Mouse (Mus musculus): Measurements from ENCODE around the gene Oosp1. TPM values are rescaled to one million over a fixed set of nuclear protein-coding genes. Genes with fewer than 3 reads are reported as not detected.

Gene Oosp1
- polyA plus RNA-seq, 1 experiment = not detected

DNA sequence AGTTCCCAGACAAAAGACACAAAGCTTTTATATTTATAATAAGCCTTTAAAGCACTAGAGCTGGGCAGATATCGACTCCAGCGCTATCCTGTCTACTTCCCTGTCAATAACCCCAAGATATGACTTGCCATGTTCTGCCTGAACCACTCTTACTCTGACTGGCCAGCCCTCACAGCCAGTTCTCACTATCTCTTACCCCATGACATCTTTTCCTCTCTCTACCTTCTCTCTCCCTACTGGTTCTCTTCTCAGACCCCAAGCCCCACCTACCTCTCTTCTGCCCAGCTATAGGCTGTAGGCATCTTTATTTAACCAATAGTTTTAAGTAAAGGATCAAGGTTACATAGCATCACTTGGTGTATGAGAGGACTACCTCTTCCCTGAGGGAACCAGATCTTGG lies 56.6 kb downstream of the Oosp1 start:
- Histone ChIP-seq H3K4me1 (ENCODE audit: control insufficient read depth, insufficient read depth, low read length) (no peaks in the 10 kb centered on the region), H3K4me3 (replicated peaks; ENCODE audit: extremely low read depth, low read depth, low read length) (no peak overlapping the region)
- 59% methylated on average over 2 of the region's 2 CpGs for WGBS
- TF ChIP-seq CTCF (IDR thresholded peaks at IDR 0.05; ENCODE audit: insufficient read depth, low read length) = no peak
- TF ChIP-seq POLR2A (IDR thresholded peaks at IDR 0.05; ENCODE audit: borderline replicate concordance, extremely low read depth, low read depth, low read length) = no peak
- DNase-seq = no peak

DNA sequence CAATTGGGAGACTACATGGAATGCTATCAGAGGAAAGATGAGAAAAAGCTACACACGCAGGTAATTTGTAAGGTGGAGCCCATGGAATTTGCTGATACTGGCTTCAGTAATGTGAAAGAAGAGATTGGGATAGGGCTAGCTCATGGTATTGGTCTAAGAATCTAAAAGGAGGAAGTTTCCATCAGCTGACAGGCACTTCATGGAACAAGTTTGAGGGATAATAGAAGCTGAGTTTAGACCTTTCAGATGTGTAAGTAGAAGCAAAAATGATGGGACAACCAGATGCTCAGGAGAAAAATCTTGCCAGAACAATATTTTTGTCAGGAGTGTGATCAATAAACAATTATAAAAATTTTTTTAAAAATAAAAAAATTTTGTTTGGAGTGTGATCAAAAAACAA lies 57.2 kb downstream of the Oosp1 start:
- DNase-seq = no peak
- no peak for TF ChIP-seq POLR2A (IDR thresholded peaks at IDR 0.05; ENCODE audit: borderline replicate concordance, extremely low read depth, low read depth, low read length)
- TF ChIP-seq CTCF (IDR thresholded peaks at IDR 0.05; ENCODE audit: insufficient read depth, low read length) = no peak
- Histone ChIP-seq H3K4me1 (ENCODE audit: control insufficient read depth, insufficient read depth, low read length) (no peaks in the 10 kb centered on the region), H3K4me3 (replicated peaks; ENCODE audit: extremely low read depth, low read depth, low read length) (no peak overlapping the region)
- WGBS = 80% methylated on average over 1 of the region's 1 CpGs

DNA sequence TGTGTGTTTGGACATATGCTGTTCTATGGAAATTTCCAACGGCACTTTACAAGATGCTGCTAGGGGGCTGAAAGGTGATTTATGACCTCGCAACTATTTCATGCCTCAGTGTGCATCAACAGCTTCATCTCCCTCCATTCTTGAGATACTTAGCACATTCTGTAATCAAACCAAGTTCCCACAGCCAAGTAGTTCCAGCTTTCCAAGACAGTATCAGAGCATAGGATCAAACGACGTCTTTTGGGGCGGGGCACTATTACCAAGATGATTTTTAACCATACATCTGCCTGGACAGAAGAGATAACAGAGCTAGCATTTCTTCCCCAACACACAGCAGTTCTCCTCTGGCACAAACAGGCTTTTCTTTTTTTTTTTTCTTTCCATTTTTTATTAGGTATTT lies 65.7 kb downstream of the Oosp1 start:
- DNase-seq = no peak
- no peak for TF ChIP-seq POLR2A (IDR thresholded peaks at IDR 0.05; ENCODE audit: borderline replicate concordance, extremely low read depth, low read depth, low read length)
- TF ChIP-seq CTCF (IDR thresholded peaks at IDR 0.05; ENCODE audit: insufficient read depth, low read length) = no peak
- WGBS = 53% methylated on average over 5 of the region's 5 CpGs
- Histone ChIP-seq H3K4me1 (ENCODE audit: control insufficient read depth, insufficient read depth, low read length) (no peaks in the 10 kb centered on the region), H3K4me3 (replicated peaks; ENCODE audit: extremely low read depth, low read depth, low read length) (no peak overlapping the region)

DNA sequence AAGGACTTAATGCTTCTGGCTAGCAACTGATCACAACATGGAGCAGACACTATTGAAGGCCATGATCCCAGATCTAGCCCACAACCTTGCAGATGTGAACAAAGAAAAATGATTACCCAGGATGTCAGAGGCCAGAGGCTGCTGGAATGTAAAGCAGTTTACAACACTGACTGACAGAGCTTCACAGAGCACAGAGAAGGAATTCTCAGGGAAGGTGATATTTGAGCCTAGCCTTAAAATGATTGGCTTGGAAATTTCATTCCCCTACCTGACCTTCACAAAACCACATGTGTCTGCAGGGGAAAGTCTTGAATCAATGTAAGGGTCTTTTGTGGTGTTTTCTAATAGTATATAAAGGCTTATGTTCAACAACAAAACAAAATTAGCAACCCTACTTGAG lies 66.2 kb downstream of the Oosp1 start:
- DNase-seq = no peak
- H3K4me1 ChIP-seq (ENCODE audit: control insufficient read depth, insufficient read depth, low read length) = no peaks in the 10 kb centered on the region
- no peak overlapping the region for H3K4me3 ChIP-seq (replicated peaks; ENCODE audit: extremely low read depth, low read depth, low read length)
- no peak for TF ChIP-seq POLR2A (IDR thresholded peaks at IDR 0.05; ENCODE audit: borderline replicate concordance, extremely low read depth, low read depth, low read length)
- no peak for TF ChIP-seq CTCF (IDR thresholded peaks at IDR 0.05; ENCODE audit: insufficient read depth, low read length)

DNA sequence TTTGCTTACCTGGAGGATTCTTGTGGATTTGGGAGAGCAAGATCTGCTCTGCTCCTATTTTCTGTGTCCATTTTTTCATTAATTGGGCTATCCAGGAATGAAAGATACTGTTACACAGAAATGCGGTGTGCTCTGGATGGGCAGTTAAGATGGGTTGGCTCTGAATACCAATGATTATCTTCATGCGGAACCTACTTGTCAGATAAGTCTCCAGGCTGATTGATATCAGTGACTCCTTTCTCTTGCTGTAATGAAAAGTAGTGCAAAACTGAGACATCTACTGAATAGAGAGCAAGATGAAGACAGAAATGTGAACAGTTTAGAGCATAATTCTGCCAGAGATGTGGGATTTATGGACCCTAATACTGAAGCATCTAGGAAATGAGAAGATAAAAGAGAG lies 67.4 kb downstream of the Oosp1 start, which contains the start of gene Ms4a2:
Ms4a2 (minus strand) TSS at position 169 of the 400 bp plus-strand sequence.
- no peak for TF ChIP-seq POLR2A (IDR thresholded peaks at IDR 0.05; ENCODE audit: borderline replicate concordance, extremely low read depth, low read depth, low read length)
- no peak for TF ChIP-seq CTCF (IDR thresholded peaks at IDR 0.05; ENCODE audit: insufficient read depth, low read length)
- WGBS = 84% methylated on average over 2 of the region's 2 CpGs
- no peak for DNase-seq
- H3K4me1 ChIP-seq (ENCODE audit: control insufficient read depth, insufficient read depth, low read length) = no peaks in the 10 kb centered on the region
- H3K4me3 ChIP-seq (replicated peaks; ENCODE audit: extremely low read depth, low read depth, low read length) = no peak within 1 kb of the TSS

DNA sequence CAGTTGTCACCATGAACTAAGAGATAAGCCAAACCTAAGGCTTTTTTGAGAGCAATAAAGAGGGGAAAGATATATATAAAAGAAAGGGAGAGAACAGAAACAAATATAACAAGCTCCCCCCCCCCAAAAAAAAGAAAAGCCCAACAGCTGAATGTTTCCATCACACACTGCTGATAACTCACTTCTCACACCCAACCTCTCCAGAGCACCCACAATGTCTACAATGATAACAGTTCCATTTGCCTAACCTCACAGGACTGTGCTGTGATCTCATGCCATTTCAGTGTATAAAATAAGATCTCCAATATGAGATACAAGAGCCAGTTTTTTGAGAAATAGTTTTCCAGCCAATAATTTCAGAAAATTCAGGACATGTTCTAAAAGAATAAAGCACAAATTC lies 73.0 kb downstream of the Oosp1 start:
- Histone ChIP-seq H3K4me3 (replicated peaks; ENCODE audit: extremely low read depth, low read depth, low read length) (no peak overlapping the region), H3K4me1 (ENCODE audit: control insufficient read depth, insufficient read depth, low read length) (peaks cover 2% of the 10 kb centered on the region; the same call in 1 of the 2 replicates)
- DNase-seq = no peak
- TF ChIP-seq POLR2A (IDR thresholded peaks at IDR 0.05; ENCODE audit: borderline replicate concordance, extremely low read depth, low read depth, low read length) (no peak), CTCF (IDR thresholded peaks at IDR 0.05; ENCODE audit: insufficient read depth, low read length) (no peak)

Other genes starting within 250 kb of the Oosp1 start
- gene Ms4a4b, start 247.6 kb downstream of the Oosp1 start, polyA plus RNA-seq (2012; rRNA removed) = 4.3 and 8.7 TPM in 2 replicates
- gene Ms4a6c, start 221.8 kb downstream of the Oosp1 start, polyA plus RNA-seq (2012; rRNA removed) = 3.6 and 7.1 TPM in 2 replicates
- gene Gm8369, start 205.2 kb downstream of the Oosp1 start, polyA plus RNA-seq (2012; rRNA removed) = 3.4 and 8.1 TPM in 2 replicates
- gene Ms4a6b, start 174.6 kb downstream of the Oosp1 start, polyA plus RNA-seq (2012; rRNA removed) = 4.2 and 7.2 TPM in 2 replicates
- gene Ms4a4d, start 154.3 kb downstream of the Oosp1 start, polyA plus RNA-seq (2012; rRNA removed) = 31.7 and 38.3 TPM in 2 replicates
- 2.5 and 4.1 TPM in 2 replicates for gene Ms4a6d, start 86.3 kb downstream of the Oosp1 start, polyA plus RNA-seq (2012; rRNA removed)
- 0.05 and 0.14 TPM in 2 replicates for gene Ms4a2, start 67.4 kb downstream of the Oosp1 start, polyA plus RNA-seq (2012; rRNA removed)
- gene Ms4a3, start 50.3 kb downstream of the Oosp1 start, polyA plus RNA-seq (2012; rRNA removed) = not detected in 2 replicates
- not detected in 2 replicates for gene Oosp2, start 30.6 kb downstream of the Oosp1 start, polyA plus RNA-seq (2012; rRNA removed)
- gene Oosp3, start 5.9 kb upstream of the Oosp1 start, polyA plus RNA-seq (2012; rRNA removed) = not detected in 2 replicates
- 0.14 and 0.18 TPM in 2 replicates for gene Gif, start 56.4 kb upstream of the Oosp1 start, polyA plus RNA-seq (2012; rRNA removed)
- 4.8 and 6.6 TPM in 2 replicates for gene Mrpl16, start 79.2 kb upstream of the Oosp1 start, polyA plus RNA-seq (2012; rRNA removed)
- gene Stx3, start 128.3 kb upstream of the Oosp1 start, polyA plus RNA-seq (2012; rRNA removed) = 22.1 and 23.1 TPM in 2 replicates
- gene Olfr1417, start 148.1 kb upstream of the Oosp1 start, polyA plus RNA-seq (2012; rRNA removed) = not detected in 2 replicates
- gene Olfr1418, start 169.9 kb upstream of the Oosp1 start, polyA plus RNA-seq (2012; rRNA removed) = not detected in 2 replicates
- gene Olfr1419, start 184.0 kb upstream of the Oosp1 start, polyA plus RNA-seq (2012; rRNA removed) = not detected in 2 replicates
- not detected in 2 replicates for gene Olfr1420, start 195.4 kb upstream of the Oosp1 start, polyA plus RNA-seq (2012; rRNA removed)
- 12.6 and 15.9 TPM in 2 replicates for gene Patl1, start 221.2 kb upstream of the Oosp1 start, polyA plus RNA-seq (2012; rRNA removed)

Measured in lung, adult 2 months (tissue).